Mouse (Mus musculus) limb, embryonic 13.5 days (tissue): ENCODE data around the gene Map3k20. TPM values are rescaled to one million over a fixed set of nuclear protein-coding genes. Genes with fewer than 3 reads are reported as not detected.
A peak's percentile ranks its signal among the peaks of the same experiment; 100 is the strongest.

Experiments used
- ATAC-seq: fragments of 200-750 bp; cut with Nextera tagmentation; 2 replicates; pipeline ENCODE4 v1.8.0; 2017; ENCODE audit warnings: low read depth, moderate number of reproducible peaks, moderate TSS enrichment; ENCODE audit not compliant: low FRiP score
- H3K27ac ChIP-seq: fragments of 300-500 bp; sonication (generic); 2 replicates; pipeline ENCODE4 v1.5.1; 2015; ENCODE audit warnings: inconsistent platforms, mild to moderate bottlenecking, moderate library complexity
- H3K27me3 ChIP-seq: fragments of 300-500 bp; sonication (generic); 2 replicates; pipeline ENCODE4 v1.6.1; 2015; ENCODE audit warnings: mild to moderate bottlenecking, inconsistent platforms
- H3K36me3 ChIP-seq: fragments of 300-500 bp; sonication (generic); 2 replicates; pipeline ENCODE4 v1.6.1; 2015; ENCODE audit warnings: inconsistent platforms, mild to moderate bottlenecking, moderate library complexity
- H3K4me1 ChIP-seq: fragments of 300-500 bp; sonication (generic); 2 replicates; pipeline ENCODE4 v1.6.1; 2015; ENCODE audit warnings: inconsistent platforms
- H3K4me2 ChIP-seq: fragments of 300-500 bp; sonication (generic); replicated peaks from 2 replicates; pipeline ENCODE4 v1.6.1; 2015; ENCODE audit warnings: inconsistent platforms, mild to moderate bottlenecking, moderate library complexity
- H3K4me3 ChIP-seq: fragments of 300-500 bp; sonication (generic); 2 replicates; pipeline ENCODE4 v1.5.1; 2015; ENCODE audit warnings: moderate library complexity, mild to moderate bottlenecking, inconsistent platforms
- H3K9ac ChIP-seq: fragments of 300-500 bp; sonication (generic); 2 replicates; pipeline ENCODE4 v1.6.1; 2015; ENCODE audit warnings: mild to moderate bottlenecking, inconsistent platforms
- H3K9me3 ChIP-seq: fragments of 300-500 bp; sonication (generic); 2 replicates; pipeline ENCODE4 v1.6.1; 2016; ENCODE audit warnings: inconsistent platforms
- WGBS: fragments of 180-500 bp; shearing (Covaris S2); methylation state at CpG from one replicate; pipeline ENCODE4 v1.1.7; 2015; 5-methylcytosine and 5-hydroxymethylcytosine counted together
- polyA plus RNA-seq: library from polyadenylated mRNA; unstranded; fragments of >200 nt; fragmentation: Nextera tagmentation; extraction: Ambion mirVana; gene quantifications from 2 replicates; pipeline ENCODE4 v1.2.1, GENCODE M21; 2015

The Map3k20 gene
- polyA plus RNA-seq, 1 experiment from 2014 or later: 15.5 TPM

DNA sequence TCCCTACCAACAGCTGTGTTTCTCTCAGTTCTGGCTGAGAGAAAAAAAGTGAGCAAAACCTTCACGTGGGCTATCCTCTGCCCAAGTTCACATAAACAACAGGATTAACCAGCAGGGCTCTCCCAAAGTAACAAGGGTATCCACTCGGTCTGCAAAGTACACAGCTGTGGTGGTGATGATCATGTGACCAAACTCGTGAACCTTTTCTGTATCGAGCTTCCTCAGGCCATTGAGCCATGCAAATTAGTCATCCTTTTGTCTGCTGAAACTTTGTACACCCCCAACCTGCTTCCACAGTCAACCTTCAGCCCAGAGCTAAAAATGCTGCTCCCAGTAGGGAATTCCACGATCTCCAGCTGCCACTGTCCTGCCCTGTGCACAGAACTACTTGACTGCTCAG is 161.2 kb downstream of the Map3k20 start:
- H3K27ac ChIP-seq: no peak overlapping the region
- H3K4me2 ChIP-seq: no peak overlapping the region
- 0 out of 2 replicates have a peak, but pooled peaks cover 1% of the 10 kb centered on the region for H3K36me3 ChIP-seq
- no peak overlapping the region for H3K4me3 ChIP-seq
- H3K9ac ChIP-seq: no peak overlapping the region
- H3K4me1 ChIP-seq: no peaks in the 10 kb centered on the region
- H3K9me3 ChIP-seq: no peaks in the 10 kb centered on the region
- no peak for ATAC-seq
- 54% methylated on average over 5 of the region's 5 CpGs for WGBS
- no peaks in the 10 kb centered on the region for H3K27me3 ChIP-seq

DNA sequence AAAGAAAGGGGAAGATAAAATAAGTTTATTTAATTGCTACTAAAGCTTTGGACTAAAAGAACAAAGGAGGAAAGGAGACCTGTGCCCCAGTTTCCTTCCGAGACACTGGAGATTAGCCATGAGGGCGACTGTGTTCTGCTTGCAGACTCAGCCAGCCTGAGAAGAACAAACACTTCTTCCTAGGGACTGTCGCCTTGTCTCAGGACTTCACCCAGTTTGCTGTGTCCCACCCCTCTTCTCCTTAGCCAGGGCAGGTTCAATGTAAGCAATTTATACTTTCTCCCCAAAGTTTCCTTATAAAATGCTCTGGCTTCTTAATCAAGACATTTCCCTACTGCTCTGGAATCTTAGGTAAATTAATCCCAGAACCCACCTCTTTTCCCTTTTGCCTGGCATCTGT is 168.1 kb downstream of the Map3k20 start:
- no peaks in the 10 kb centered on the region for H3K36me3 ChIP-seq
- H3K27me3 ChIP-seq: no peaks in the 10 kb centered on the region
- no peak overlapping the region for H3K9ac ChIP-seq
- H3K4me3 ChIP-seq: no peak overlapping the region
- H3K4me1 ChIP-seq: peaks cover 16% of the 10 kb centered on the region
- H3K9me3 ChIP-seq: no peaks in the 10 kb centered on the region
- WGBS: 30% methylated on average over 3 of the region's 3 CpGs
- H3K4me2 ChIP-seq: no peak overlapping the region
- ATAC-seq: no peak
- H3K27ac ChIP-seq: peak overlapping the region; percentile 35; the same call in 1 of the 2 replicates

DNA sequence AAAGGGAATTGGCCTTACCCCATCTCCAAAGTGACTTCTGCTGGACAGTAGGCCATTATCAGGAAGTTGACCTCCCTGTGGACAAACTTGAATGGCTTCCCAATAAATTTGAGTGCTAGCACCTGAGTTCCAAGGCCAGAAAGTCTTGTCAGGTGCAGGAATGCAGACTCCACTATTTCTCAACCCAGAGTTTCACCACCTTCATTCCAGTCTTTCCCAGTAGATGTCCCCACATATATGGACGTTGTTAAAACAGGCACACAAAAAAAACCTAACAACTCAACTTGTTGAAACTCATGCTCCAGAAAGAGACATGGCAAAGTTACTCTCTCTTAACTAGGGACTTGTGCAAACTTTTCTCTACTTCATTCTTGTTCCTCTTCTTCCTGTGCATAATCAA is 170.8 kb downstream of the Map3k20 start:
- no peaks in the 10 kb centered on the region for H3K9me3 ChIP-seq
- H3K27ac ChIP-seq: no peak overlapping the region
- WGBS: 56% methylated on average over 1 of the region's 1 CpGs
- no peak overlapping the region for H3K4me2 ChIP-seq
- no peak overlapping the region for H3K4me3 ChIP-seq
- H3K9ac ChIP-seq: no peak overlapping the region
- no peaks in the 10 kb centered on the region for H3K36me3 ChIP-seq
- H3K4me1 ChIP-seq: peaks cover 16% of the 10 kb centered on the region
- H3K27me3 ChIP-seq: no peaks in the 10 kb centered on the region
- no peak for ATAC-seq

- 15% methylated on average over 7 of the region's 7 CpGs for WGBS
- H3K27ac ChIP-seq: no peak overlapping the region
- no peak overlapping the region for H3K4me3 ChIP-seq
- no peak for ATAC-seq
- no peaks in the 10 kb centered on the region for H3K4me1 ChIP-seq
- no peaks in the 10 kb centered on the region for H3K36me3 ChIP-seq
- H3K4me2 ChIP-seq: no peak overlapping the region
- H3K27me3 ChIP-seq: no peaks in the 10 kb centered on the region
- H3K9me3 ChIP-seq: no peaks in the 10 kb centered on the region
- no peak overlapping the region for H3K9ac ChIP-seq
Measured at GRCm38 (mm10) chr2:72464376-72465014, 179.1 kb downstream of the Map3k20 start.

GRCm38 (mm10) chr2:72467604-72468003 is 182.2 kb downstream of the Map3k20 start:
- Histone ChIP-seq H3K4me3 (no peak overlapping the region), H3K4me2 (no peak overlapping the region), H3K9me3 (no peaks in the 10 kb centered on the region), H3K27me3 (no peaks in the 10 kb centered on the region), H3K36me3 (no peaks in the 10 kb centered on the region), H3K27ac (no peak overlapping the region), H3K9ac (no peak overlapping the region), H3K4me1 (peaks cover 9% of the 10 kb centered on the region; the same call in 1 of the 2 replicates)
- ATAC-seq: no peak
- 73% methylated on average over 1 of the region's 1 CpGs for WGBS

- Histone ChIP-seq H3K4me3 (no peak overlapping the region), H3K9ac (no peak overlapping the region), H3K4me2 (0 out of 2 replicates have a peak overlapping the region, but pooled peaks have one; percentile 4), H3K9me3 (no peaks in the 10 kb centered on the region), H3K27ac (no peak overlapping the region; the same call in 1 of the 2 replicates), H3K4me1 (peaks cover 9% of the 10 kb centered on the region; the same call in 1 of the 2 replicates), H3K36me3 (no peaks in the 10 kb centered on the region), H3K27me3 (no peaks in the 10 kb centered on the region)
- 26% methylated on average over 16 of the region's 16 CpGs for WGBS
- no peak for ATAC-seq
Measured at GRCm38 (mm10) chr2:72471415-72472070, 186.1 kb downstream of the Map3k20 start.

DNA sequence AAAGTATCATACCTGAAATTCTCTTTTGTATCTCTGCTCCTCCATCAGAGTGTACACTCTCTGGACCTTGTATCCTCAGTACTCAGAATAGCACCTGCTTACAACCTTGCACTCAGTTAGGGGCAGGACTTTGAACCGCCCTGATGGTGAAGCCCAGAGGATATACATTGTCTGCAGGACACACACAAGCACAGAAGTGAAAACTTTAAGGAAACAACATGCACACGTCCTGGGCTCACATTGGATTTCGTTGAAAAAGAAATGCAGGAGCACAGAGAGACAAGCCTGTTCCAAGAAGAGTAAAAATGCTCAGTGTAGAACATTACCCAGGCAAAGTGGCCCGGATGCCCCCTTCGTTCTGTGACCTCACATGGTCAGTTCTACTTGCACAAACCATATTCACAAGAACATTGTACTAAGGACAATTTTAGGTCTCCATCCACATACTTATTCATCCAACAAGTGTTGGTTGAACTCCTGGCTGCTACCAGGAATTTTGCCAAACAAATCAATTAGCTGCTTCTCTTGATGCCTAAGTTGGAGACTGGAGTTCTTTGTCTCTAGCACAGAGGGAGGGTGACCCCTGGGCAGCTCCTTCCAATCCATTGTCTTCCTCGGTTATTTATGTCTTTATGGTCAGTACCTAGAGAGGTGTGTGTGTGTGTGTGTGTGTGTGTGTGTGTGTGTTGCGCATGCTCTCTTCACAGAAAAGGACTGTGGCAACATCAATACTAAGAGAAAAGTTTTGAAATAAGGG is 189.3 kb downstream of the Map3k20 start:
- H3K27ac ChIP-seq: no peak overlapping the region
- H3K4me1 ChIP-seq: peaks cover 34% of the 10 kb centered on the region
- WGBS: 40% methylated on average over 7 of the region's 7 CpGs
- H3K9me3 ChIP-seq: no peaks in the 10 kb centered on the region
- H3K4me2 ChIP-seq: peak overlapping the region; percentile 82
- no peaks in the 10 kb centered on the region for H3K27me3 ChIP-seq
- ATAC-seq: no peak
- H3K4me3 ChIP-seq: peak overlapping the region; percentile 87; the same call in 1 of the 2 replicates
- no peak overlapping the region; the same call in 1 of the 2 replicates for H3K9ac ChIP-seq
- H3K36me3 ChIP-seq: peaks cover 7% of the 10 kb centered on the region

DNA sequence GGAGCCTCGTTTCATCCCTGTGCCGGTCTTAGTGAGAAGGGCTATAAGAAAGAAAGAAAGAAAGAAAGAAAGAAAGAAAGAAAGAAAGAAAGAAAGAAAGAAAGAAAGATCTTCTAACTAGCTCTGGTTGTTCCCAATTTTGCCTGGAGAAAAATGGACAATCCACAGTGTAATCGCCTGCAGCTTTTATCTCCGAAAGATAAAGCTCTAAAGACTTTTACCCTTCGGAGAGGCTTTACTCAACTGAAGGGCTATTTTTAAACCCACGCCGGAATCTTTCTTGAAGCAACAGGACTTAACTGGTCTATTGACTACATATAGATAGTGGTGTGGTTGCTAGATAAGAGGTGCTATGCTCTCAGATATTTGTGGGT is 190.0 kb downstream of the Map3k20 start:
- WGBS: under 1% methylated on average over 7 of the region's 7 CpGs
- ATAC-seq: no peak
- peaks cover 14% of the 10 kb centered on the region for H3K36me3 ChIP-seq
- H3K4me1 ChIP-seq: peaks cover 41% of the 10 kb centered on the region
- H3K9me3 ChIP-seq: no peaks in the 10 kb centered on the region
- H3K4me2 ChIP-seq: peak overlapping the region; percentile 82
- peak overlapping the region; percentile 87 for H3K4me3 ChIP-seq
- H3K27me3 ChIP-seq: no peaks in the 10 kb centered on the region
- peak overlapping the region; percentile 94 for H3K9ac ChIP-seq
- H3K27ac ChIP-seq: peak overlapping the region; percentile 85

- no peaks in the 10 kb centered on the region for H3K9me3 ChIP-seq
- H3K27ac ChIP-seq: peak within 1 kb of the TSS; percentile 85
- H3K4me2 ChIP-seq: peak within 1 kb of the TSS; percentile 82
- under 1% methylated on average over 58 of the region's 58 CpGs for WGBS
- ATAC-seq: peak; percentile 88
- H3K27me3 ChIP-seq: no peaks in the 10 kb centered on the region
- H3K4me1 ChIP-seq: peaks cover 46% of the 10 kb centered on the region
- peak within 1 kb of the TSS; percentile 87 for H3K4me3 ChIP-seq
- peak within 1 kb of the TSS; percentile 94 for H3K9ac ChIP-seq
- peaks cover 20% of the 10 kb centered on the region for H3K36me3 ChIP-seq
Measured at GRCm38 (mm10) chr2:72475797-72476485, 190.5 kb downstream of the Map3k20 start, which contains the start of gene Cdca7. Gene Cdca7, plus strand, starts transcription at chr2:72476159.

DNA sequence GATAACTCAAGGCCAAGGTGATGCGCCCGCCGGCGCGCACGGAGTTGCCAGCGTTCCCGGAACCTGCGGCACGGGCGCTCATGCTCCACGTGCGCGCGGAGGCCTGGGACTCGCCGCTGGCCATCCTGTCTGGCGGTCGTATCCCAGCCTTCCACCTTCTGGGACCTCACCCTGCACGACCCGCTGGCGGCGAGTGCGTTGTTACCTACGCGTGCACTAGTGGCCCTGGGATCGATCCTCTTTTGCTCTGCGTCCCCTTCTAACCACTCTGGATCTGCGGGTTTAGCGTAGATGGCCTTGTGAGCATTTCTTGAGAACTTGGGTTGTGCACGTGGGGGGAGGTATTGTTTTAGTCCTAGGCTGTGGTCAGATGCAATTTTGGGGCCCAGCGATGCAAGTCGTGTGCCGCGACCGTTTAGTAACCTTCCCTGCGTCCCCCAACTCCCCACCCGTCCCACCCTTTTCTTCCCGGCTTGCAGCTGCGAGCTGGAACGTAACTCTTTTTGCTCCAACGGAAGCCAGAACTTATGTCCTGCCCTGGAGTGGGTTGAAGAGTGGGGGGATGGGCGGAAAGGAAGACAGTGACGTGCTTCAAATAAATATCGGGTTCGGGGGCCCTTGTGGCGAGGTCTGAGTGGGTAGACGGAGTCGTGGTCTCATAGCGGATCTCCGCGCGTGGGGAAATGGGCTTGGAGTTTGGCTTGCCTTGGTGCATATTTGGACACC is 191.2 kb downstream of the Map3k20 start:
- Histone ChIP-seq H3K9ac (peak overlapping the region; percentile 94), H3K4me3 (peak overlapping the region; percentile 87), H3K9me3 (no peaks in the 10 kb centered on the region), H3K27ac (peak overlapping the region; percentile 85), H3K4me2 (peak overlapping the region; percentile 82), H3K4me1 (peaks cover 43% of the 10 kb centered on the region), H3K27me3 (no peaks in the 10 kb centered on the region), H3K36me3 (peaks cover 24% of the 10 kb centered on the region)
- under 1% methylated on average over 53 of the region's 53 CpGs for WGBS
- peak; percentile 59 for ATAC-seq

DNA sequence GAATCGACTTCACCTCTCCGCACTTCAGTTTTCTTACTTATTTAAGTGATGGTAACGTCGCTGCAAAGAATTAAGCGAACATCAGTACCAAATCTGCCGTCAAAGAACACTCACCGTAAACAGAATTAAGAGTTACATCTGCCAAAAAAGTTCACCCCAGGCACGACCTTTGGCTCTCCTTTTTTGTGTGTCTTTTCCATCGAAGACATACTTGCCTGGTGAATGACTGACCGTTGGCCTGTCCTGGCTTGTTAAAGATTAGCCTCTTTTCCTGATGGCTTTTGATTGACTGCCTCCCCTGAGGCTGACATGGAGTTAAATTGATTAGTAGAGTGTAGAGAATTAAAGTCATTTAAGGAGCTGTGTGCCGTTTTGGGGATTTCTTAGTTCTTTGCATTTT is 191.8 kb downstream of the Map3k20 start:
- H3K9me3 ChIP-seq: no peaks in the 10 kb centered on the region
- WGBS: 2% methylated on average over 11 of the region's 11 CpGs
- ATAC-seq: no peak
- H3K4me1 ChIP-seq: peaks cover 43% of the 10 kb centered on the region
- H3K4me2 ChIP-seq: peak overlapping the region; percentile 82
- H3K36me3 ChIP-seq: peaks cover 29% of the 10 kb centered on the region
- H3K27me3 ChIP-seq: no peaks in the 10 kb centered on the region
- peak overlapping the region; percentile 94 for H3K9ac ChIP-seq
- H3K4me3 ChIP-seq: peak overlapping the region; percentile 87
- peak overlapping the region; percentile 16; the same call in 1 of the 2 replicates for H3K27ac ChIP-seq
